Mouse (Mus musculus) lung, postnatal 10 days (tissue): ENCODE data around the gene Crocc2.

Experiments used
- DNase-seq: peaks from one replicate; pipeline ENCODE4 v3.0.0; 2021

The Crocc2 gene

GRCm38 (mm10) chr1:93168295-93168775, at the start of gene Crocc2:
Gene Crocc2, plus strand, starts transcription at chr1:93168725.
- no peak for DNase-seq

- no peak for DNase-seq
These were observed 49.7 kb upstream of the Crocc2 start for GRCm38 (mm10) chr1:93118816-93119215.

GRCm38 (mm10) chr1:93123179-93123854, 45.2 kb upstream of the Crocc2 start:
- DNase-seq, result no peak

GRCm38 (mm10) chr1:93124066-93124465, 44.5 kb upstream of the Crocc2 start:
- no peak for DNase-seq

- peak; percentile 48 for DNase-seq
These were observed 43.3 kb upstream of the Crocc2 start for GRCm38 (mm10) chr1:93125256-93125655.

GRCm38 (mm10) chr1:93128209-93128608, 40.3 kb upstream of the Crocc2 start:
- DNase-seq, result no peak

- peak; percentile 78 for DNase-seq
These were observed 39.7 kb upstream of the Crocc2 start for GRCm38 (mm10) chr1:93128710-93129349.

GRCm38 (mm10) chr1:93130242-93130983, 38.1 kb upstream of the Crocc2 start:
- peak; percentile 66 for DNase-seq

- DNase-seq, result peak; percentile 38
These were observed 35.8 kb upstream of the Crocc2 start for GRCm38 (mm10) chr1:93132676-93133075.

GRCm38 (mm10) chr1:93135036-93135526, 33.4 kb upstream of the Crocc2 start, which contains the start of gene Agxt:
Gene Agxt, plus strand, starts transcription at chr1:93135240.
- DNase-seq, result no peak

GRCm38 (mm10) chr1:93138534-93138933, 30.0 kb upstream of the Crocc2 start:
- DNase-seq, result no peak

GRCm38 (mm10) chr1:93139713-93140112, 28.8 kb upstream of the Crocc2 start:
- DNase-seq, result no peak

- DNase-seq, result no peak
These were observed 25.7 kb upstream of the Crocc2 start for GRCm38 (mm10) chr1:93142871-93143270.

- DNase-seq, result no peak
These were observed 24.3 kb upstream of the Crocc2 start for GRCm38 (mm10) chr1:93144176-93144575.

- no peak for DNase-seq
These were observed 17.4 kb upstream of the Crocc2 start for GRCm38 (mm10) chr1:93150907-93151661.

- no peak for DNase-seq
These were observed 11.0 kb upstream of the Crocc2 start for GRCm38 (mm10) chr1:93157566-93157965.

GRCm38 (mm10) chr1:93158916-93159315, 9.6 kb upstream of the Crocc2 start:
- DNase-seq, result no peak

GRCm38 (mm10) chr1:93159566-93160500, 8.7 kb upstream of the Crocc2 start:
- DNase-seq, result peak; percentile 73

- peak; percentile 50 for DNase-seq
These were observed 7.9 kb upstream of the Crocc2 start, which contains the start of gene 2310007B03Rik for GRCm38 (mm10) chr1:93160501-93161133. Gene 2310007B03Rik, minus strand, starts transcription at chr1:93160948.

- no peak for DNase-seq
These were observed 7.2 kb upstream of the Crocc2 start for GRCm38 (mm10) chr1:93161350-93161749.

GRCm38 (mm10) chr1:93161921-93162320, 6.6 kb upstream of the Crocc2 start:
- peak; percentile 45 for DNase-seq
